Mouse (Mus musculus) cerebellum, adult (tissue): ENCODE results near the gene Sec14l2.

Source experiments
- ATAC-seq: cut with Nextera tagmentation; 2 replicates; pipeline ENCODE4 v1.9.2; 2017; ENCODE audit warnings: mild to moderate bottlenecking, moderate library complexity, mixed read lengths; ENCODE audit not compliant: insufficient number of reproducible peaks, low FRiP score, low TSS enrichment

The Sec14l2 gene

GRCm38 (mm10) chr11:4062981-4063380, 60.2 kb downstream of the Sec14l2 start:
- no peak for ATAC-seq

GRCm38 (mm10) chr11:4062523-4062922, 60.7 kb downstream of the Sec14l2 start:
- no peak for ATAC-seq

- ATAC-seq = no peak
Observed at GRCm38 (mm10) chr11:4060866-4061575, 62.2 kb downstream of the Sec14l2 start.

GRCm38 (mm10) chr11:4053586-4053985, 69.6 kb downstream of the Sec14l2 start:
- ATAC-seq = 0 out of 2 replicates have a peak, but pooled peaks have one; percentile 31

GRCm38 (mm10) chr11:4048438-4048837, 74.8 kb downstream of the Sec14l2 start:
- no peak for ATAC-seq

- no peak for ATAC-seq
Observed at GRCm38 (mm10) chr11:4047766-4048165, 75.4 kb downstream of the Sec14l2 start.
